Mouse (Mus musculus): ENCODE measurements around the gene 3110082I17Rik. TPM values are rescaled to one million over a fixed set of nuclear protein-coding genes. Genes with fewer than 3 reads are reported as not detected.
A peak's percentile ranks its signal among the peaks of the same experiment; 100 is the strongest.

Gene 3110082I17Rik
- polyA plus RNA-seq, 1 experiment from 2014 or later = 33.5 TPM

DNA sequence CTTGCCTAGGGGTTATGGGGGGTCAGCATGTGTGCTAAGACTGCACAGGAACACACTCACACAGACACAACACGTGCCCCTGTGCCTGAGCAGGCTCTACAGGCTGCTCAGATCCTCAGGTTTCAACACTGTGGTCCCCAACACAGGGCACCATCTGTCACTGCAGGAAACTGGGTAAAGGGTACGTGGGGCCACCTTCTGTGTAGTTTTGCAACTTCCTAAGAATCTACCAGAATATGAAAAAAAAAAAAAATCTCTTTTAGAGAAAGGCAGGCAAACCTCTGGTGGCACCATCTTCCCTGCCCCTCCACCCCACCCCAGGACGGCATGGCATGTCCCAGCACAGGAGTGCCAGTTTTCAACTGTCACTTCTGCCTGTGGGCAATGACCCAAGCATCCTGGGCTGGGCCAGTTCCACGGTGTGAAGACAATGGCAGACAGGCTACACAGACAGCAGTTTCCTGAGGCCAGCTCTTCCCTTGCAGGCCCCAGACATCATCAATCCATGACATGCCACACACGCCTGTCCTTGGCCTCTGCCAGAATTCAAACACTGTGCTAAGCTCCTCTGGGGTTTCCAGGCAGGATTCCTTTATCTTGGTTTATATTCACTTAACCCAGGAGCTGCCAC is 11.1 kb downstream of the 3110082I17Rik start:
- ATAC-seq = no peak
- Histone ChIP-seq H3K27ac (peak overlapping the region; percentile 40; the same call in 1 of the 2 replicates), H3K4me2 (no peak overlapping the region), H3K9ac (no peak overlapping the region), H3K36me3 (peaks cover 25% of the 10 kb centered on the region), H3K9me3 (replicated peaks) (no peaks in the 10 kb centered on the region), H3K27me3 (replicated peaks) (no peaks in the 10 kb centered on the region), H3K4me3 (no peak overlapping the region), H3K4me1 (peaks cover 24% of the 10 kb centered on the region)
- WGBS (ENCODE audit: insufficient replicate concordance) = 42% methylated on average over 5 of the region's 5 CpGs

DNA sequence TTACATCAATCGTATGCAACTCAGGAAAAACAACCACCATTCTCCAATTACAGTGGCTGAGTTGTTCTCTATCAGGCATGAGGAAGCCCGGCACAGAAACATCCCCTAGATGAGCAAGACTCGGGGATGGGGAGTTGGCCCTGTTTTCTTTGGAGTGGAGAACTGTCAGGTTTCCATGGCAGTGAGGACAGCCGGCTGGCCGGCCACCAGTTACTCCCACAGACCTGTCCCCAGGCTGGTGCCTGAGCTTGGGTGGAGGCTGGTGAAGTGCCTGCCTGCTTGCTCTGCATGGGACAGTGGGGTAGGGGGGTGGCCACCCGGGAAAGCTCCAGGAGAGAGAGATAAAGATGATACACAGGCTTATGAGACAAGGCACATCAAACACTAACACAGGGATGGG is 12.3 kb downstream of the 3110082I17Rik start:
- ATAC-seq = no peak

DNA sequence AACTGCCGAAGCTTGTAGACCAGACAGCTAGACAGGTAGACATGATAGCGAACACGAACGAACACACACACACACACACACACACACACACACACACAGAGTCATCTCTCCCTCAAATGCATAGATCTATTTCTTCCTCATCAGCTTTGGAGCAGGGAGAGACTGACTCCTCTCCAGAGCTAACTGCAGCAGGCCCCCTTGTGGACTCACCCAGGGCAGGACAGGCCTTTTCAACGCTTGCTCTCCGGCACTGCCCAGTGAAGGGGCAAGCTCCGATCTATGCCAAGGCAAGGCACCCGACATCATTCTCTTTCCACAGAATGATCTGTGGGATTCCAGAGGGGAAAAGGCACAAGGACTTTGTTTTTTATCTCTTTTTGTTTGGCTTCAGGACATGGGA is 15.1 kb downstream of the 3110082I17Rik start:
- H3K9ac ChIP-seq = no peak overlapping the region
- no peak overlapping the region for H3K4me2 ChIP-seq
- peaks cover 20% of the 10 kb centered on the region for H3K4me1 ChIP-seq
- H3K27ac ChIP-seq = no peak overlapping the region
- no peak overlapping the region for H3K4me3 ChIP-seq
- H3K9me3 ChIP-seq (replicated peaks) = no peaks in the 10 kb centered on the region
- no peaks in the 10 kb centered on the region for H3K27me3 ChIP-seq (replicated peaks)
- ATAC-seq = no peak
- H3K36me3 ChIP-seq = no peaks in the 10 kb centered on the region
- WGBS (ENCODE audit: insufficient replicate concordance) = 77% methylated on average over 8 of the region's 8 CpGs

More for the DNA sequence above, 12.3 kb downstream of the 3110082I17Rik start:
- H3K27ac ChIP-seq = 0 out of 2 replicates have a peak overlapping the region, but pooled peaks have one; percentile 2
- peaks cover 13% of the 10 kb centered on the region for H3K36me3 ChIP-seq
- H3K27me3 ChIP-seq (replicated peaks) = no peaks in the 10 kb centered on the region
- peaks cover 24% of the 10 kb centered on the region for H3K4me1 ChIP-seq
- H3K4me2 ChIP-seq = no peak overlapping the region
- H3K9ac ChIP-seq = no peak overlapping the region
- H3K4me3 ChIP-seq = no peak overlapping the region
- WGBS (ENCODE audit: insufficient replicate concordance) = 63% methylated on average over 6 of the region's 6 CpGs
- H3K9me3 ChIP-seq (replicated peaks) = no peaks in the 10 kb centered on the region

DNA sequence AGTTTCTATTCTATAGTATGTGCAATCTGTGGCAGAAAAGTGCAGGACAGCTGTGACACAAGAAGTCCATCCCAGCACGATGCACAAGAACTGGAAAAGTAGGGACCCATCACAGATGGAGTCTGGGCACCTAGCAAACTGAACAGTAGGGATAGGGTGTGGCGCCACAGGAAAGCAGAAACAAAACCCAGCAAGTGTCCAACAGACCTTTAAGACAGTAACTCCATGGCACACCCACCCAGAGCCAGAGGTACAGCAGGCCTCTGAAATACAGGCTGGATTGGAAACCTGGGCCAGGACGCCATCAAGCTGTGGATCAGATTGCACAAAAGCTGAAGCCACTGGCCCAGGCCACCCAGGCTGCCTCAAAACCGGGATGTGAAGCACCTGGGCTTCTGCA is 17.4 kb downstream of the 3110082I17Rik start:
- Histone ChIP-seq H3K4me3 (no peak overlapping the region), H3K4me2 (no peak overlapping the region)
- no peak for ATAC-seq

DNA sequence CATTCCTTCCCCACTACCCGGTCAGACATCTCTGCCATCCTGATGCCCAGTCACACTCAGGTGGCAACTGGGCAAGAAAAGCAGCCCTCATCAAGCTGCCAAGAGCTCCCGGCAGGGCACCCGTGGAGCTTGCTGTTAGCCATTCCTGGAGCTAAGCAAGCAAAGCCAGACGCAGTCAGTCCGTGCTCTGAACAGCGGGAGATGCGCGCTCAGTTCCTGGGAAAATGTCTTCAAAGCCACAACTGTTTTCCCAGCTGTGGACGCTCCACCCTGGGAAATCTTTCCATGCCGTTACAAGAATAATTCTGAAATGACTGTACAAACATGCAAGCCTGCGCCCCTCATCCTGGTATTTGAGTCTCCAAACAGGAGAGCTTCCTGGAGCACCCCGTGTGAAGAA is 17.9 kb downstream of the 3110082I17Rik start:
- H3K27ac ChIP-seq = no peak overlapping the region
- ATAC-seq = no peak
- H3K9ac ChIP-seq = no peak overlapping the region
- no peaks in the 10 kb centered on the region; the same call in 1 of the 2 replicates for H3K36me3 ChIP-seq
- no peaks in the 10 kb centered on the region for H3K27me3 ChIP-seq (replicated peaks)
- no peaks in the 10 kb centered on the region for H3K9me3 ChIP-seq (replicated peaks)
- H3K4me3 ChIP-seq = no peak overlapping the region
- H3K4me2 ChIP-seq = no peak overlapping the region
- WGBS (ENCODE audit: insufficient replicate concordance) = 82% methylated on average over 12 of the region's 12 CpGs
- H3K4me1 ChIP-seq = peaks cover 5% of the 10 kb centered on the region; the same call in 1 of the 2 replicates

More for the DNA sequence above, 17.4 kb downstream of the 3110082I17Rik start:
- Histone ChIP-seq H3K27ac (no peak overlapping the region), H3K9ac (no peak overlapping the region), H3K36me3 (no peaks in the 10 kb centered on the region), H3K4me1 (peaks cover 5% of the 10 kb centered on the region; the same call in 1 of the 2 replicates), H3K27me3 (replicated peaks) (no peaks in the 10 kb centered on the region), H3K9me3 (replicated peaks) (no peaks in the 10 kb centered on the region)
- 73% methylated on average over 4 of the region's 4 CpGs for WGBS (ENCODE audit: insufficient replicate concordance)

DNA sequence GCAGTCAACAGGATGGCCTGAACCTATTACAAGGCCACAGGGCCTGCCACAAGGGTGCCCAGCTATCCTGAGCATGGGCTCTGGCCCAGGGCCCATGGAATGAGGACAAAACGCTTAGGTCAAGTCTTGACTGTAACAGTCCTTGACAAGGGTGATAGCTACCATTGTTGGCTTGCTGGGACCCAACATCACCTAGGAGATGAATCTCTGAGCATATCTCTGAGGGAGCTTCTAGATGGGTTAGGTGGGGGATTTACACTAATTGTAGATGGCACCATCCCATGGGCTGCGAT is 18.7 kb downstream of the 3110082I17Rik start:
- Histone ChIP-seq H3K4me2 (no peak overlapping the region), H3K27ac (no peak overlapping the region), H3K9ac (no peak overlapping the region), H3K4me3 (no peak overlapping the region), H3K4me1 (peaks cover 5% of the 10 kb centered on the region; the same call in 1 of the 2 replicates), H3K27me3 (replicated peaks) (no peaks in the 10 kb centered on the region), H3K36me3 (peaks cover 3% of the 10 kb centered on the region; the same call in 1 of the 2 replicates), H3K9me3 (replicated peaks) (no peaks in the 10 kb centered on the region)
- WGBS (ENCODE audit: insufficient replicate concordance) = 89% methylated on average over 2 of the region's 2 CpGs
- no peak for ATAC-seq

DNA sequence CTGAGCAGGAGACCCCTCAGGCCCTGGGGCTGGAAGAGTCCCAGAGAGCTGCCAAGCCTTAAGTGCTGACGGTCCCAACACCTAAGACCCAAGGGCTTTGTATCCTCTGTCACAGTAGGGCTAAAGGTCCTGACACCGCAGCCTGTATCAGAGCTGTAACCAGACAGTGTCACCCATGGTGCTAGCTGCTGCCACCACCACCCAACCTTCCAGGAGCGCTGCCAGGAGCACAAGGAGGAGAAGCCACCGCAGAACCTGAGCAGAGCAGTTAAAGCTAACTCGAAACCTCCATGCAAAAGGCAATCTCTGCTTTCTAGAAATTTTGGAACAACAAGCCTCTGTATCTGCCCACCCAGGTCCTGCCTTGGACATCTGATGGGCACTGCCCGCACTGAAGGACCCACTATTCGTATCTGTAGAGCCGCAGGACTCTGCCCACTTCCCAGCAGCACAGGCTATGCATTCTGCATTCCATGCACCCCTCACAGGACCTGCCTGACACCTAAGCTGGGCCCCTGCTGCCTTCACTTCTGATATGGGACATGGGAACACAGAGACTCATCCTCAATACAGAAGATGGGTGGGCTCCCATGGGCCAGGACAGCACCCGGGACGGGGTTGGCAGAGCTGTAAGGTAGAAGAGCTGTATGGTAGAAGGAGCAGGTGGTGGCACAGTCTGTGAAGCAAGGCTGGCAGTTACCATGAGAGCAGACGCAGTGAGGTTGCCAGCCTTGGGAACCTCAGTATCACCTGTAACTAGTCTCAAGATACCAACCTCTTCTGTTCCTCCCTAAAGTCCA is 19.2 kb downstream of the 3110082I17Rik start:
- Histone ChIP-seq H3K36me3 (peaks cover 5% of the 10 kb centered on the region), H3K27ac (no peak overlapping the region), H3K4me1 (peaks cover 5% of the 10 kb centered on the region; the same call in 1 of the 2 replicates), H3K27me3 (replicated peaks) (no peaks in the 10 kb centered on the region), H3K4me3 (no peak overlapping the region), H3K9ac (no peak overlapping the region), H3K4me2 (no peak overlapping the region), H3K9me3 (replicated peaks) (no peaks in the 10 kb centered on the region)
- no peak for ATAC-seq
- WGBS (ENCODE audit: insufficient replicate concordance) = 85% methylated on average over 11 of the region's 11 CpGs

DNA sequence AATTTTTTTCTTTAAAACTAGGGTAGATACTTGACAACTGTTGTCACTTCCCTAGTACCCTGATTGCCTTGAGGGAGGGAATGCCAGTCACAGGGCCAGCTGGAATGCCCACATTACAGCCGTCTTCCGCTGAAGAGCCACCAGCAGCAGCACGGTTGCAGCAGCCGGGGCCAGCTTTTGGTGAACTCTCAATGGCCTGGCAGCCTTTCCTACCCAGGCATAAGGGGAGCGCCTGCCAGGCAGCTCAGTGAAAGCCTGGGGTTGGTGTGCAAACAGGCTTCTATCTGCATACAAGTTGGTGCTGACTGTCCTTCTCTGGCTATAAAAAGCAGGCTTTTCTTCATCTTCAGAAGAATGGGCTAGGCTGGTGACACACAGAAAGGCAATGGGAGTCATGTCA is 19.9 kb downstream of the 3110082I17Rik start:
- Histone ChIP-seq H3K4me1 (no peaks in the 10 kb centered on the region), H3K36me3 (peaks cover 7% of the 10 kb centered on the region), H3K4me2 (no peak overlapping the region), H3K9me3 (replicated peaks) (no peaks in the 10 kb centered on the region), H3K27me3 (replicated peaks) (no peaks in the 10 kb centered on the region), H3K27ac (no peak overlapping the region), H3K9ac (no peak overlapping the region), H3K4me3 (no peak overlapping the region)
- ATAC-seq = no peak
- 89% methylated on average over 5 of the region's 5 CpGs for WGBS (ENCODE audit: insufficient replicate concordance)

DNA sequence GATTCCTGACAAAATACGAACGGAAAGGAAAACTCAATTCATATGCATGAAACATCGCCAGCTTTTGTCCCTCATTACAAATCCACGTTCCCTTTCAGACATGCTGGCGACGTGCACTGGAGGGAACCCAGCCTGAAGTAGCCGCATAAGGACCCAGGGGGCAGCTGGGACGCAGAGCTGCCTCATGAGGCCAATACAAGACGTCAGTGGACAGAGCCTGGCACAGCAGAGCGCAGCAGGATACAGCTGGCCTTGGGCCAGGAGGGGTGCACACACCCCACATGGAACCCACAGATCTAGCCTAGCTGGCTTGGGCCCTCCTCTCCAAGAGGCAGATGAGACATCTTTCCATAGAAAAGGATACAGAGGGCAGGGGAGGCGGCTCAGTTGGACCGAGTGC is 21.9 kb downstream of the 3110082I17Rik start:
- Histone ChIP-seq H3K27ac (no peak overlapping the region), H3K9me3 (replicated peaks) (no peaks in the 10 kb centered on the region), H3K4me1 (peaks cover 17% of the 10 kb centered on the region), H3K4me3 (no peak overlapping the region), H3K27me3 (replicated peaks) (no peaks in the 10 kb centered on the region), H3K9ac (no peak overlapping the region), H3K4me2 (no peak overlapping the region), H3K36me3 (peaks cover 7% of the 10 kb centered on the region)
- 86% methylated on average over 12 of the region's 12 CpGs for WGBS (ENCODE audit: insufficient replicate concordance)
- ATAC-seq = no peak

DNA sequence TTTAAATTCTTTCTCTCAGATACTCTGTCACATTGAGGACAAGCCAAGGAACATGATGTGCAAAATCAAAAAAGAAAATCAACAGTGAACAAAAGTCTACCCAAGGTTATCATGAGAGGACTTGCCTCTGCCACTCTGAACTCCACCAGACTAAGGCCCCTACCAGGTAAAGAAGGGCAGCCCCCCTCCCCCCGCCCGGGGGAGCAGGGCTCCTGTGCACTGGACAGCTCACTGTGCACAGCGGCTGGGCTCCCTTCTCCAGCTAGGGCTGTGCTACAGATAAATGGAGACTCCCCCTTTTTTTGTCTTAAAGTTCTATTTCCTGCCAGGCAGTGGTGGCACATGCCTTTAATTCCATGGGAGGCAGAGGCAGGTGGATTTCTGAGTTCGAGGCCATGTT is 22.6 kb downstream of the 3110082I17Rik start:
- Histone ChIP-seq H3K9ac (no peak overlapping the region), H3K27ac (no peak overlapping the region), H3K36me3 (peaks cover 7% of the 10 kb centered on the region), H3K4me1 (peaks cover 19% of the 10 kb centered on the region), H3K9me3 (replicated peaks) (no peaks in the 10 kb centered on the region), H3K4me3 (no peak overlapping the region), H3K27me3 (replicated peaks) (no peaks in the 10 kb centered on the region), H3K4me2 (no peak overlapping the region)
- WGBS (ENCODE audit: insufficient replicate concordance) = 81% methylated on average over 4 of the region's 4 CpGs
- no peak for ATAC-seq

DNA sequence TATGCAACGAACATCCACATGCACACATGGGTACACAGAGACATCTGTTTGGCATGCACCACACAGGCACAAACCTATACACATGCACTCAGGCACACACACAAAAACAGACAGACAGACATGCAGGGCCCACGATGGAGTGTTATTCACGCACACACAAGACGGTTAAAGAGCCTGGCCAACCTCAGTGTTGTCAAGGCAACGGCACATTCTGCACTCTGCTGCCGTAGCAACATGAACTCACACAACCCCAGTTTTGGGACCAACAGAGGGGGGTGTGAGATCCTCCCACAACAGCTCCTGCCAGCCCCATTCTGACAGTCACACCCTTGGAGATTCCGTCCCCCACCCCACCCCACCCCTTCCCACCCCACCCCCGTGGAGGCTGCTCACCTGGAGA is 25.4 kb downstream of the 3110082I17Rik start:
- Histone ChIP-seq H3K27ac (no peak overlapping the region), H3K27me3 (replicated peaks) (no peaks in the 10 kb centered on the region), H3K4me2 (no peak overlapping the region), H3K4me1 (peaks cover 19% of the 10 kb centered on the region), H3K4me3 (no peak overlapping the region), H3K9me3 (replicated peaks) (no peaks in the 10 kb centered on the region), H3K36me3 (peaks cover 7% of the 10 kb centered on the region), H3K9ac (no peak overlapping the region)
- ATAC-seq = no peak
- WGBS (ENCODE audit: insufficient replicate concordance) = 75% methylated on average over 8 of the region's 8 CpGs

DNA sequence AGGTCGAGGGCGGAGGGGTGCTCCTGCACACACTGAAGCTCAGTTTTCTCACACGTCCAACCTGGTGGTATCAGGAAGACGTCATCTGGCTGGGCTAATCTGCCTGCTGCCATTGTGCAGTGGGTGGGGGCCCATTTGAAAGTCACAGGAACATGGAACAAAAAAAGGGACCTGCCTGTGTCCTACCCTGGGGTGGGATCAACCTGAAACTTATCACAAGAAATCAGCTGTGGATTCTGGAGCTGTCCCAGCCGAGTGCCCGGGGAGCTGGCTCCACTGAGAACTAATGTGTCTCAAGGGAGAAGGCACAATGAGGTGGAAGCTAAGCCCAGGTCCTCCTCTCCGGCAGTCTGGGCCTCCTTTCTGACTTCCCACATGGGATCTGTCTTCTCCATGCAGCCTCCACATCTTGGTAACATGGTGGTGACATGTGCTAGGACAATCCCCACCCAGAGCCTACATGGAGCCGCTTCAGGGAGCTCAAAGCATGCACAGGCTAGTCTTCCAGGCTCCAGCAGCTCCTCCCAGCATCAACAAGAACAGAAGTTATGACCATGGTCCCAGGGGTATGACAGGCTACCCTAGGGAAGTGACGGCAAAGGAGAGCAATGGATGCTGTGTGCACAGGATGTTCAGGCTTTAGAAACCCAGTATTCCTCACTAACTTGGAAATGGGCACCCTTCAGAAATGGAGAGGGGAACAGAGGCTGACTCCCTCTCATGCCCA is 26.3 kb downstream of the 3110082I17Rik start:
- Histone ChIP-seq H3K4me2 (no peak overlapping the region), H3K4me1 (peaks cover 19% of the 10 kb centered on the region), H3K9ac (no peak overlapping the region), H3K4me3 (no peak overlapping the region), H3K27ac (no peak overlapping the region), H3K27me3 (replicated peaks) (no peaks in the 10 kb centered on the region), H3K36me3 (peaks cover 7% of the 10 kb centered on the region), H3K9me3 (replicated peaks) (no peaks in the 10 kb centered on the region)
- ATAC-seq = no peak
- 58% methylated on average over 9 of the region's 9 CpGs for WGBS (ENCODE audit: insufficient replicate concordance)

All from liver, embryonic 12.5 days (tissue).